Mouse (Mus musculus): ENCODE measurements around the gene Ankrd24. TPM values are rescaled to one million over a fixed set of nuclear protein-coding genes. Genes with fewer than 3 reads are reported as not detected.

Ankrd24 gene
- total RNA-seq (2022) = 10 to 100 TPM in 1 of 4 experiments, 1 to 10 TPM in 3; 8.1 to 11.8 (median 9.1) TPM

GRCm38 (mm10) chr10:81628390-81628789 lies at the start of gene Ankrd24:
Gene Ankrd24 (plus strand): TSS chr10:81628540.
- DNase-seq (ENCODE audit: low spot score in 2 of 2) = no peak

GRCm38 (mm10) chr10:81579967-81580366 lies 48.4 kb upstream of the Ankrd24 start:
- no peak for DNase-seq (ENCODE audit: low spot score in 2 of 2)

GRCm38 (mm10) chr10:81580441-81581070 lies 47.8 kb upstream of the Ankrd24 start:
- no peak for DNase-seq (ENCODE audit: low spot score in 2 of 2)

- DNase-seq (ENCODE audit: low spot score in 2 of 2) = no peak
Observed at GRCm38 (mm10) chr10:81583347-81583746, 45.0 kb upstream of the Ankrd24 start.

- no peak for DNase-seq (ENCODE audit: low spot score in 2 of 2)
Observed at GRCm38 (mm10) chr10:81588739-81589138, 39.6 kb upstream of the Ankrd24 start.

GRCm38 (mm10) chr10:81591846-81592245 lies 36.5 kb upstream of the Ankrd24 start:
- no peak for DNase-seq (ENCODE audit: low spot score in 2 of 2)

GRCm38 (mm10) chr10:81592631-81593030 lies 35.7 kb upstream of the Ankrd24 start:
- no peak for DNase-seq (ENCODE audit: low spot score in 2 of 2)

- no peak for DNase-seq (ENCODE audit: low spot score in 2 of 2)
Observed at GRCm38 (mm10) chr10:81593223-81593622, 35.1 kb upstream of the Ankrd24 start.

- no peak for DNase-seq (ENCODE audit: low spot score in 2 of 2)
Observed at GRCm38 (mm10) chr10:81593935-81594334, 34.4 kb upstream of the Ankrd24 start.

GRCm38 (mm10) chr10:81595599-81595998 lies 32.7 kb upstream of the Ankrd24 start:
- no peak for DNase-seq (ENCODE audit: low spot score in 2 of 2)

- peak in 1 of 2 experiments; percentile 60 for DNase-seq (ENCODE audit: low spot score in 2 of 2)
Observed at GRCm38 (mm10) chr10:81596611-81597010, 31.7 kb upstream of the Ankrd24 start.

- DNase-seq (ENCODE audit: low spot score in 2 of 2) = peak in 1 of 2 experiments; percentile 42
Observed at GRCm38 (mm10) chr10:81597137-81597950, 31.0 kb upstream of the Ankrd24 start.

GRCm38 (mm10) chr10:81598342-81598741 lies 30.0 kb upstream of the Ankrd24 start:
- no peak for DNase-seq (ENCODE audit: low spot score in 2 of 2)

- DNase-seq (ENCODE audit: low spot score in 2 of 2) = no peak
Observed at GRCm38 (mm10) chr10:81598871-81599270, 29.5 kb upstream of the Ankrd24 start.

- DNase-seq (ENCODE audit: low spot score in 2 of 2) = no peak
Observed at GRCm38 (mm10) chr10:81599630-81600029, 28.7 kb upstream of the Ankrd24 start.

GRCm38 (mm10) chr10:81600096-81600495 lies 28.2 kb upstream of the Ankrd24 start:
- DNase-seq (ENCODE audit: low spot score in 2 of 2) = no peak

GRCm38 (mm10) chr10:81600738-81601203 lies 27.6 kb upstream of the Ankrd24 start, which contains the start of gene Tle6:
Gene Tle6 (minus strand): TSS chr10:81601073.
- DNase-seq (ENCODE audit: low spot score in 2 of 2) = peak; percentile 95

- DNase-seq (ENCODE audit: low spot score in 2 of 2) = no peak
Observed at GRCm38 (mm10) chr10:81601396-81601905, 26.9 kb upstream of the Ankrd24 start.

GRCm38 (mm10) chr10:81602741-81603151 lies 25.6 kb upstream of the Ankrd24 start:
- DNase-seq (ENCODE audit: low spot score in 2 of 2) = no peak

GRCm38 (mm10) chr10:81604019-81604967 lies 24.0 kb upstream of the Ankrd24 start:
- DNase-seq (ENCODE audit: low spot score in 2 of 2) = no peak
